Mouse (Mus musculus): ENCODE measurements at regions not wholly inside any gene's neighbourhood (a gene's known extent, or its start where the extent isn't known, plus 50 kb on each side); places are given as distances from the start of the nearest gene placed in this dataset.

DNA sequence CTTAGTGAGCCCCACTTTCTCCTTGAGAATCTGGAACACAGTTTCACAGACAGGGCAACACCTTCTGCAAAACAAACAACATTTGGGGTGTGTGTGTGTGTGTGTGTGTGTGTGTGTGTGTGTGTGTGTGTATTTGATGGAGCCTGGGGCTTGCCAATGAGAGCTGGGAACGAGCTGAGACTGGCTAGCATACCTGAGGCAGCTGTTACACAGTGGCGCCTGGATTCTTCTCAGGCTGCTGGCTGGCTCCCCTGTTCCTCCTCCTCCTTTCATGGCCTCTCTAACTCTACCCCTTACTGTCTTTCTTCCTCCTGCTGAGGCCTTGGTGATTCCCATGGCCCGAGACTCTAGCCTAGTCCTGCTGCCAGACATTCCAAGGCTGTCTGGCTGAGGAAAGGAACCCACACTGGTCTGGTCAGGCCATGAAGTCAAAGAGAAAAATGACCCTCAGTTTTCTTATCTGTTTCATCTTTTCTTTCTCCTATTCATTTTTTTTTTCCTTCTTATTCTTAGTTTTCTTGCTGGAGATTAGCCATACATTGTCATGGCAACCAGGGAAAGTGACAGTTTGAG lies 79.6 kb upstream of the Sem1 start:
- DNase-seq (ENCODE audit: low read depth, low spot score) = no peak

DNA sequence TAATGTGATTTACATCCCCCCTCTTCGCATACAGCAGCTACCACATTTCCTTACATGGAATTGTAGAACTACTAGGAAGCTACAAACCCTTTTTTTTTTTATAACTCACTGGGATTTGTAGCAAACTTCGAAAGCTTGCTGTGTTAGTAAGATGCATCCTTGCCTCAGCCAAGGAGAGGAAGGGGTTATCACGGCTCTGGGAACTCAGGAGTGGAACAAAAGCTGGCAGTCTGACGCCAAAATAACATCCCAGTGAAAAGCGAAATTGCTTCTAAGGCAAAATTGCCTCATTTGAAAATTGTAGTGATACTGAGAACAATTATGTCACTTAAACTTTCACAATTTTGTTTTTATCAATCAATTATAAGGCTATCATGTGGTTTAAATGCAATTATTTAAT lies 81.6 kb upstream of the Sem1 start:
- DNase-seq (ENCODE audit: low read depth, low spot score) = no peak

DNA sequence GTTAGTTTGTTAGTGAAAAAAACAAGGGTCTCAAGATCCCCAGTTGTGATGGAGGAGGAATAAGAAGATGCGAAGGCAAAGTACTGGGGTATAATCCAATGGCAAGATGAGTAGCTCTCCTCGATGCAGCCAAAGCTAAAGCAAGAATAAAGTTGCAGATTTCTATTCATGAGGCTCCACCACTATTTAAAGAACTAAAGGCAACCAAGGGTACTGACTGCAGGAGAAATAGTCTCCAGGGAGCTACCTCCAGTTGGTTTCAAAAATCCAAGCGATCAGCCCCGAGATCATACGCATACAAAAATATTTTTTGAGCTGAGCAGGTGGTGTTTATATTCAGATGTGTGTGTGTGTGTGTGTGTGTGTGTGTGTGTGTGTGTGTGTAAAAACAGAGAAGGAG lies 88.3 kb upstream of the Sem1 start:
- DNase-seq (ENCODE audit: low read depth, low spot score) = no peak

DNA sequence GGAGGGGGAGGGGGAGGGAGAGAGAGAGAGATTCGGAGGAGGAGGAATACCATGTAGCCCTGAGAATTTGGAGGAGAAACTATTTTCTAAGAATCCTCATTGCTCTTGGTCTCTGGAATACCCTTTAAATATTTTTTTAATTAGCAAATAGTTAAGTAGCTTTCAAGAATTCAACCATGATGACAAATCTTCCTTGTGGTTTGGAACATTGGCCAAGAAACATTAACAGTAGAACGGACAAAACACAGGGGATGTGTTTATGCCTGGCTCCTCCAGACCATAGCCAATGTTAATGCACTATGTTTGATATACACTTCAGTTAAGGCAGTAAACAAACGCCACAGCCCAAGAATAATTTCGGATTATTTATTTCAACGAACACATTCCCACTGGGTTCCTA lies 110.8 kb upstream of the Sem1 start:
- no peak for DNase-seq (ENCODE audit: low read depth, low spot score)

DNA sequence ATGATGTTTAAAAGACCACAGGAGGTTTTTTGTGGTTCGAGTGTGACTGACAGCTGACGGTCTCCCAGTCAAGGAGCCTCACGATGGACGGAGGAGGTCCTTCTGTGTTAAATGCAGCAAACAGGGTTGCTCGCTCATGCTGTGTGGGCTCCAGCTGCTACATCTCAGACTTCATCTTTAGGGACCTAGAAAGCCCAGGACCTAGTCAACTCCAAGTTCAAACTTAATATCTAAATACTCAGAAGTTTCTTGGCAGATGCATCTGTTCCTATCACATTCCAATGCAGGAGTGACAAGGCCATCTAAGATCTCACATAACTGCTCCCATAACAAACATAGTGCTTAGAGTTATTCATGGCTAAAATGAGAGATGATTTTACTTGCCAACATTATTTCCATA lies 111.7 kb upstream of the Sem1 start:
- no peak for DNase-seq (ENCODE audit: low read depth, low spot score)

DNA sequence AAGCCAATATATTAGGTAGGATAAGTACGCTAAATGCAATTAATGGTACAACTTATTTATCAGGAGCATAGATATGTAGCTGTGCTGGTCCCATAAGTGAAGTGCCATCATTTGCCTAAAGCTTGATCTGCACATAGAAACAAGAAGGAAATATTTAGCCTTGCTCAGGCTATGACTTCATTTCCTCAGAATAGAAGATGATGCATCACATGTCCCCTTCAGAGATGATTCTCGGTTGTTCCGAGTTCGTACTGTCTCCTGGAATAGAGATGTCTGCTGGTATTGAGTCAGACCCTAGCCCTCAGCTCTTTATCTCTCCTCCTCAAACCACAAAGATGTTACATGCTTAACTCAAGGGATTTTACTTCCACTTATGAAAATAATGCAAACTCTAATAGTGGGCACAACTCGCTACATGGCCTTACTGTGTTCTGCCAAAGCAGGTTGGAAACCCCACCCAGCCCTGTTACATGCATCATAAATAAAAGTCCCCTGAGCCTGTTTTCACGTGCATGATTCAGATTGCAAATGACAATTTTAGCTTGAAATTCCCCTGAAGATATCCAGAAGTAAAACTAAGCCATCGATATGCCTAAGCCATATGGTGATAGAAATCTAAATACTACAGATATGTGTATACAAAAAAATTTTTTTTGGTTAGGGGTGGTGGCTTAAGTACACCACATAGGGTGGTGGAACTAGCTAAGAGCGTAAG lies 113.8 kb upstream of the Sem1 start:
- no peak for DNase-seq (ENCODE audit: low read depth, low spot score)

DNA sequence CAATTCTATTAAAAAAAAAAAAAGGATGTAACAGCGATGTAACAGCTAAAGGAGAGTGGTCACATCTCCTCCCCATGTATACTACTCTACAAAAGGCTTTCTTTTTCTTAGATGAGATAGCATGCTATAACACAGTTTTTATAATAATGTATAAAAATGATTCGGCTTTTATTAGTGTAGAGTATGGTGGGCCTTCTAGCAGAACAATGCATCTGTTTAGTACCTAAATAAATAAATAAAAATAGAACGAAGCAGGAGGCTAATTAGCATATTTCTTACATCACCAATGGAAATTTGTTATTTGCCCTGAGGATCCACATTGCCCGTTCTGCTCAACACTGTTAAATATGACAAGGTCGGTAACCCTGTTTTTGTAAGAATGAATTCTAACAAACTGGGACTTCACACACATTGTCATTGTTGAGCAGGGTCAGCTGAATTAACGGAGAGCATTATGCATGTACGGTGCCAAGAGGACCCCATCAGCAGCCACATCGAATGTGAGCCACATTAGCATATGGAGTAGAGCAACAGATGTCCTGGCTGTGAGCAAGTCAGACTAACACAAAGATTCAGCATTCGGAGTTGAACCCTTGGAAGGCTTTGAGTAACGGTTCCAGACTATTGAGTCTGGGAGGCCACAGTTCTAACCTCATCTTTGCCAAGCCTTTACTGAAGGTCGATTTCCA lies 117.4 kb upstream of the Sem1 start:
- no peak for DNase-seq (ENCODE audit: low read depth, low spot score)

DNA sequence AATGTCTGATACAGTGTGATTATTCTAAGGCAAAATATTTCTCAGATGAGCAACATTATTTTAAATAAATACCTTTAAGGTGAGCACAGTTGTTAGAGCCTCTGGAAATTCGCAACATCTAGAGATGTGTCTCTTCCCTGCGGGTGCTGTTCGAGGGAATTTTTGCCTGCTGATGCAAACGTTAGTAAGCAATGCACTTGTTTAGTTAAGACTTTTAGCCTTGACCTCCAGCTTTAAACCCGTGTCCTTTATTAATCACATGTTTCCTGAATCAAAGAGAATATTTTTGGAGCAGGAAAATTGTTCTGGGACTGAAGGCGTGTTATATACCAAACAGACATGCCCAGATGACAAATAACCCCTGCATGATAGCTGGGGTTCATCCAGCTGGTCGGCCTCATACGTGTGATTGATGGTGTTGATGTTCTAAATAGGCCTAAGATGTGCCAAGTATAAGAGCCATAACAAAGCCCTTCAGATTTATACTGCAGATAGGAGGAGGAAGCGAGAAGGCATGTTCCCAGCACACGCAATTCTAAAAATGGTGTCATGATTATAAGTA lies 119.0 kb upstream of the Sem1 start:
- peak; percentile 40 for DNase-seq (ENCODE audit: low read depth, low spot score)

DNA sequence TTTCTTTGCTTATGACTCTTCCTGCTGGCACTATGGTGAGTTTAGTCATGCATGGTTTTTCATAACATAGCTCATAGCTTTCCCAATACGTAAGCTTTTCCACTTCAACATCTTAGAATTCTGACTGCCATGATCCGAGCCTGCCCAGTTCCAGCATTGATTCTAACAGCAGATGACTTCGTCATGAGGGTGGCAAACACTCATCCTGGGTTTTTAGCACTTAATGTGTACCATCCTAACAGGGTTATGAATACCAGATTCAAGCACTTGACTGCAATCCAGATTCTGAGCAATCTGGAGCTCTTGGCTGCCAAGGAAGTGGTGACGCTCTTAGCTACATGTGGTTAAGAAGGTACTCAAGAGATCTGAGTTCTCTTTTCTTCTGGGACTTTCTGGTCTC lies 128.3 kb upstream of the Sem1 start:
- no peak for DNase-seq (ENCODE audit: low read depth, low spot score)

DNA sequence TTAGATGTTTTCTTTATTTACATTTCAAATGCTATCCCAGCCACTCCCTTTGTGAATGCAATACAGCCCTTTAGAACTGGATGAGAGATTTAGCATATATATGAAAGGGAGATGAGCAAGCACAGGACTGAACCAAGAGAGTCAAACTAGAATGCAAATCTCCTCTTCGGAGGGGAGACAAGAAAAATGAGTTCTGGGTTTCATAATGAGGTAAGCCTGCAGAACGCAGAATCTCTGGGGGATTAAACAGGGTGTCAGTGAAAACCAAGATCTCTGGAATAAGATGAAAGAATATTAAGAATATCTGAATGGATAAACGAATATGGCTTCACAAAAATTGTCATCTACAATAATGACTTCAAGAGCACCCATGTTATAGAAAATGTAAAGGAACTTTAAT lies 130.6 kb upstream of the Sem1 start:
- no peak for DNase-seq (ENCODE audit: low read depth, low spot score)

DNA sequence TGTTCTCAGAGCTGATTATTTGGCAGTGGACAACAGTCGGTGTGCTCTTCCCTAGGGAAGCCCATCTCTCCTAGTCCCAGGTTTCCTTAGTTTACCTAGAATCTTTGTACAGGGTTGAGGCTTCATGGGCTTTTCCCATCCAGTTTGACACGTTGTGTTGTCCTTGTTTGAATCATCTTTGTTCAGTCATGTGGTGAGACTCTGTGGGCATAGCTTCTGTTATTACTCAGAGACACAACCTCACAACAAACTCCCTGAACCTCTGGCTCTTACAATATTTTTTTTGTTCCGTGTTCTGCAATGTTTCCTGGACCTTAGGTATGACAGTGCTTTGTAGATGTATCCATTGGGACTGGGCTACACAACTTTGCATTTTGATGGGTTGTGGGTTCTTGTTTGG lies 132.9 kb upstream of the Dlx6 start:
- no peak for DNase-seq (ENCODE audit: low read depth, low spot score)

DNA sequence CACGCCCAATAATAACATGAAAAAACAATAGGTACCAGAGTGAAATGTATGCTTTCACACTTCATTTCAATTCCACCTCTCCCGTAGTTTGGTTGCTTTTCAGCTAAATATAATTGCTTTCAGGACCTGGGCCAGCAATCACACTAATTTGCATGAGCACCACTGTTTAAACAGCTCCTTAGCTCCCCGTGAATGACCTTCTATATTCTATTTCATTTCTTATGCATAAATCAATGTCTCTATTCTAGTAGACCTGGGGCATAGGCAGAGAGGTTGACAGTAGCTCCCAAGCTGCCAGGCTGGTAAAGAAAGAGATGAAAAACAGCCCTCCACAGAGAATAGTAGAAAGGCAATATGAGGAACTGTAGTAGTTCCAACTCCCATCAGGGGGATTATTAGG lies 117.7 kb upstream of the Dlx6 start:
- DNase-seq (ENCODE audit: low read depth, low spot score) = no peak

DNA sequence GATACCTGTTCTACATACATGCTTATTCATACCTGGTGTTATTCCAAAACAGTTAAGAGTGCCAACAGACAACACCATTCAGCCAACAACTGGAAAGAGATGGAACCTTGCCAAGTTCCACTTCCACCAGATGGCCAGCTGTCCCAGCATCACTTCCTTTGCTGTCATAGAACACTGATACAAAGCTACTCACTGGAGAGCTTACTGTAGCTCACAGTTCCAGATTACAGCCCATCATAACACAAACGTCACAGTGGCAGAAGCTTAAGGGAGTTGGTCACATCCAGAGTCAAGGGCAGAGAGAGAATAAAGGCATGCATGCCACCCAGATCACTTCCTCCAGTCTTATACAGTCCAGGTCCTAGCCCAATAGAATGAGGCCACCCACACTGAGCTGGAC lies 84.0 kb upstream of the Dlx6 start:
- no peak for DNase-seq (ENCODE audit: low read depth, low spot score)

DNA sequence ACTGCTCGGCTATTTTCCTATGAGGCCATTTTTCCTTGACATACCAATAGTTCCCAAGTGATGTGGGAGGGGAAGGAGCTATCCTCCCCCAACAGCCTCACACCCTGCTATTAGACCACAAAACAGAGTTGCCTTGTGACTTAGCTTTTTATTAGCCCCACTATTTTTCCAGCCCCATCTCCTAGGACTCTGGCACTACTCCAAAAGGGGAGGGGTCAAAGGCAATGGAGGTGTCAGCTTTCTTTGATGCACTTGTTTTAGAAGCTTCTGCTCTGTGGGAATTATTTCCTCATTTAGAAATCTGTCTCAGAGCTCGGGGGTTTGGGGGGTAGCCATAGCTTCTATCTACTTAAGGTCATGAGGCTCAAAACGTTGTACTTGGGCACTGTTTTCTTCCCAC lies 81.6 kb upstream of the Dlx6 start:
- DNase-seq (ENCODE audit: low read depth, low spot score) = peak; percentile 22

DNA sequence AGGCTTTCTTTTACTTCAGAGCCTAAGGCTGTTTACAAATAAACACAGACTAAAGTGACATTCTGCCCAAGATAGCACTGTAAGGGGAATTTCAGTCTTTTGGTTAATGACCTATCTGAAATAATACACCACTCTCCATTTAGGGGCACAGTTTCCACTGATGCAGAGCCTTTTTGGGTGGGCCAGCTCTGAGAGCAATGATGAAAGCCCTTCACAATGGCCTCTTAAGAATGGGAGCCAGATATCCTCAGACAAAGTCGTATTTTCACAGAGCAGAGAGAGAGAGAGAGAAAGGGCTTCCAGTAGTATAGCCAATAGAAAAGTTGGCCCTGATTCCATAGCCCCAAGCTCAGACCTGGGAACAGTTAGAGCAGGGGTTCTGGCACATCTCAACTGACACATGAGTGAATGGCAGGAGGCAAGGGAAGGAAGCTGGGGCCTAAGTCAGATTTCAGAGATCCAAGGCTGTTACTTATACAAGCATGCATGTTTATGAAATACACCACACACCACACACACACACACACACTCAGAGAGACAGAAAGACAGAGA lies 77.1 kb upstream of the Dlx6 start:
- no peak for DNase-seq (ENCODE audit: low read depth, low spot score)

DNA sequence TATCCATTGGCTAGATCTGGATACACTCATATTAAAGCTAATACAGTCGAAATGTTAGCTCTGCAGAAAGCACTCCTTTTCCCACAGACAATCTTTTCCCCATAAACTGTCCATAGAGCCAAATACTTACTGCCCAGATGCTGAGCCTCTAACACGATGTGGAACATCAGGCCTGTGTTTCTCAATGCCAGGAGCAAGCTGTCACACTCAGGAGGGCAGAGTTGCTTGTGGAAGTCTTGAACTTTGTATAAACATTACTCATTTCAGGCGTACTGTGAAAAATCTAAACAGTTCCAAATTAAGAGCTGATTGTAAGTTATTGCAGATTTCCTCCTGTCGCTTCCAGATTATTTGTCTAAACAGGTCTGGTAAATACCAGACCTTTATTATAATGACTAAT lies 75.6 kb upstream of the Dlx6 start:
- DNase-seq (ENCODE audit: low read depth, low spot score) = no peak

DNA sequence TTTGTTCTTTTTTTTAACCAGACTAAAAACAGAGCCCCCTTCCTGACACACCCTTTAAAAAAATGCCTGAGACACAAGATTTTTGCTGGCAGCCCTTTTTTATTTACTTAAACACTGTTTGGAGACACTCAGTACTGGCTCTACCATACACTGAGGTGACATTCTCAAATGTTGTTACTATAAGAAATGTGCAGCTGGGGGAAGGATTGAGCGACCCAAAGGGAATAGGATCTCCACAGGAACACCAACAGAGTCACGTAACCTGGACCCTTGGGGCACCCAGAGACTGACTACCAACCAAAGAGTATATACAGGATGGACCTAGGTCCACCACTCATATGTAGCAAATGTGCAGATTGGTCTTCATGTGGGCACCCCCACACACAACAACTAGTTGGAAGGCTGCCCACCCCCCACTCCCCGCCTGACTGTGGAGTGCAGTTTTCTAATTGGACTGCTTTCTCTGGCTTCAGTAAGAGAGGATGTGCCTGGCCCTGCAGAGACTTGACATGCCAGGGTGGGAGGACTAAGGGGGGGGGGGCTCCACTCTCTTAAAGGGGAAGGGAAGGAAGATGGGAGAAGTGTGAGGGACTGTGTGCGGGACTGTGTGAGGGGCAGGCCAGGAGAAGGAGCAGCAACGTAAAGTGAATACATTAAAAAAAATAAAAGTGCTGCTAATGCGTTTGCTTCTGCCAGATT lies 68.7 kb upstream of the Dlx6 start:
- no peak for DNase-seq (ENCODE audit: low read depth, low spot score)

DNA sequence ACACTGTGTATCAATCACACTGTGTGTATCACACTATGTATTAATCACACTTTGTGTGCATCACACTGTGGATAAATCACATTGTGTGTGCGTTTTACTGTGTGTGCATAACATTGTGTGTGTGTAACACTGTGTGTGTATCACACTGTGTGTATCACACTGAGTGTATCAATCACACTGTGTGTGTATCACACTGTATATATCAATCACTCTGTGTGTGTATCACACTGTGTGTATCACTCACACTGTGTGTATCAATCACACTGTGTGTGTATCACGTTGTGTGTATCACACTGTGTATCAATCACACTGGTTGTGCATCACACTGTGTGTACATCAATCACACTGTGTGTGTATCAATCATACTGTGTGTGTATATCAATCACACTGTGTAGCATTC lies 62.8 kb upstream of the Dlx6 start:
- DNase-seq (ENCODE audit: low read depth, low spot score) = no peak

DNA sequence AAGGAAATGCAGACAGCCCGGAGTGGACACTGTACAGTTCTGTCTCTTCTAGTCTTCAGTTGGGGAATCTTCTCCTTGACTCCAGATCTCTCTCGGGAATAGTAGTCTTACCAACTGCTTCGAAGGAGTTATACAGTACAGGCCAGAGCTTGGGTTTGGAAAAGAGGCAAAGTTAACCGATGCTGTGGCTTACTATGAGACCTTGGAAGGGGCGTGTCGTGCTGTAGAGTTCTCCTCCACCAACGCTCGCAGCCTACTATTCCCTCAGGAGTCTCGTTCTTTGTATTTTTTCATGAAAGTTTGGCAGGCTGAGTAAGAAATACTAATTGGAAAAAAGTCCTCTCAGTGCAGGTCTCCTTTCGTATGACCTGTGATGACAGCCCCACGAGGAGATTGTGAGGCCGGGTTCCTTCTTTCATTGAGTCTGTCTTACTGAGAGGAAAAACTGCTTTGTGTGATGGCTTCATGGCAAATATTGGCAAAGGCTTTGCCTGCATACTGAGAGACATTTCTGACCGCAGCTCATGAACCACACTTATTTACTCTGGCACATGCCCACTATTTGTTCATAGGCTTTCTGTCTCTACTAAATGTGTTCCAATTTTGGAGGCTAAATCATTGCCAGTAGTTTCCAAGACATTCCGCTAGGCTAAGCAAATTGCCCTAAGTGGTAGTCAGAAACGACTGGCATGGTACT lies 61.4 kb upstream of the Dlx6 start:
- DNase-seq (ENCODE audit: low read depth, low spot score) = no peak
